Mouse (Mus musculus): ENCODE results near the gene Gse1. TPM values are rescaled to one million over a fixed set of nuclear protein-coding genes. Genes with fewer than 3 reads are reported as not detected.
A peak's percentile ranks its signal among the peaks of the same experiment; 100 is the strongest.

The Gse1 gene
- total RNA-seq, 2 experiments from 2014 or later: 23.9 to 24.1 TPM

- no peak for DNase-seq (ENCODE audit: low spot score in 2 of 2)
Measured at GRCm38 (mm10) chr8:120589921-120590320, 361.7 kb downstream of the Gse1 start.

GRCm38 (mm10) chr8:120591587-120592292 is 363.5 kb downstream of the Gse1 start:
- no peak for DNase-seq (ENCODE audit: low spot score in 2 of 2)

- no peak for DNase-seq (ENCODE audit: low spot score in 2 of 2)
Measured at GRCm38 (mm10) chr8:120594571-120594970, 366.3 kb downstream of the Gse1 start.

GRCm38 (mm10) chr8:120595963-120596362 is 367.7 kb downstream of the Gse1 start:
- DNase-seq (ENCODE audit: low spot score in 2 of 2): peak; percentile 56 to 57

- no peak for DNase-seq (ENCODE audit: low spot score in 2 of 2)
Measured at GRCm38 (mm10) chr8:120598579-120598978, 370.3 kb downstream of the Gse1 start.

- peak; percentile 80 to 87 for DNase-seq (ENCODE audit: low spot score in 2 of 2)
Measured at GRCm38 (mm10) chr8:120599504-120599903, 371.2 kb downstream of the Gse1 start.

- DNase-seq (ENCODE audit: low spot score in 2 of 2): no peak
Measured at GRCm38 (mm10) chr8:120602672-120603071, 374.4 kb downstream of the Gse1 start.

GRCm38 (mm10) chr8:120607460-120607859 is 379.2 kb downstream of the Gse1 start:
- DNase-seq (ENCODE audit: low spot score in 2 of 2): no peak

GRCm38 (mm10) chr8:120607885-120608284 is 379.6 kb downstream of the Gse1 start:
- DNase-seq (ENCODE audit: low spot score in 2 of 2): peak; percentile 71 to 82

GRCm38 (mm10) chr8:120610824-120611223 is 382.6 kb downstream of the Gse1 start:
- no peak for DNase-seq (ENCODE audit: low spot score in 2 of 2)

- DNase-seq (ENCODE audit: low spot score in 2 of 2): no peak
Measured at GRCm38 (mm10) chr8:120614491-120614890, 386.2 kb downstream of the Gse1 start.

- DNase-seq (ENCODE audit: low spot score in 2 of 2): no peak
Measured at GRCm38 (mm10) chr8:120616663-120617626, 388.7 kb downstream of the Gse1 start.

- DNase-seq (ENCODE audit: low spot score in 2 of 2): peak; percentile 69 to 73
Measured at GRCm38 (mm10) chr8:120618110-120618509, 389.9 kb downstream of the Gse1 start.

GRCm38 (mm10) chr8:120619235-120620180 is 391.3 kb downstream of the Gse1 start:
- DNase-seq (ENCODE audit: low spot score in 2 of 2): no peak

GRCm38 (mm10) chr8:120620441-120620840 is 392.2 kb downstream of the Gse1 start:
- DNase-seq (ENCODE audit: low spot score in 2 of 2): no peak

GRCm38 (mm10) chr8:120622161-120622560 is 393.9 kb downstream of the Gse1 start:
- DNase-seq (ENCODE audit: low spot score in 2 of 2): no peak

GRCm38 (mm10) chr8:120623608-120624007 is 395.4 kb downstream of the Gse1 start:
- DNase-seq (ENCODE audit: low spot score in 2 of 2): no peak

GRCm38 (mm10) chr8:120626461-120626860 is 398.2 kb downstream of the Gse1 start:
- DNase-seq (ENCODE audit: low spot score in 2 of 2): no peak

GRCm38 (mm10) chr8:120627298-120627697 is 399.0 kb downstream of the Gse1 start:
- DNase-seq (ENCODE audit: low spot score in 2 of 2): no peak

- no peak for DNase-seq (ENCODE audit: low spot score in 2 of 2)
Measured at GRCm38 (mm10) chr8:120630031-120630430, 401.8 kb downstream of the Gse1 start.

- no peak for DNase-seq (ENCODE audit: low spot score in 2 of 2)
Measured at GRCm38 (mm10) chr8:120630848-120631247, 402.6 kb downstream of the Gse1 start.
